Mouse (Mus musculus) bone marrow, adult 2 months (tissue): ENCODE measurements around the gene D1Pas1. TPM values are rescaled to one million over a fixed set of nuclear protein-coding genes. Genes with fewer than 3 reads are reported as not detected.

Experiments used
- H3K27ac ChIP-seq: fragments of 200-500 bp; 2 replicates; pipeline ENCODE4 v1.5.1; 2012; ENCODE audit warnings: low read depth, mild to moderate bottlenecking, control low read depth, inconsistent platforms, low read length; ENCODE audit not compliant: control insufficient read depth, poor library complexity, insufficient read depth
- H3K4me1 ChIP-seq: fragments of 200-500 bp; 2 replicates; pipeline ENCODE4 v1.6.1; 2011; ENCODE audit warnings: low read length; ENCODE audit not compliant: control insufficient read depth, insufficient read depth
- H3K4me3 ChIP-seq: fragments of 200-500 bp; replicated peaks from 2 replicates; pipeline ENCODE3; 2011; ENCODE audit warnings: mild to moderate bottlenecking, low read depth, low read length, control low read depth; ENCODE audit not compliant: control insufficient read depth
- CTCF ChIP-seq: fragments of 200-500 bp; IDR thresholded peaks from 2 replicates; pipeline ENCODE4 v1.5.1; 2011; ENCODE audit warnings: low read length, control low read depth; ENCODE audit not compliant: control insufficient read depth, insufficient read depth
- POLR2A ChIP-seq: fragments of 200-500 bp; IDR thresholded peaks from 2 replicates; pipeline ENCODE4 v1.6.1; 2011; ENCODE audit warnings: low read depth, mild to moderate bottlenecking, control low read depth, low read length, borderline replicate concordance; ENCODE audit not compliant: control insufficient read depth
- WGBS: fragments of 180-500 bp; shearing (Covaris S2); methylation state at CpG from one replicate; pipeline ENCODE4 v1.1.7; 2018; 5-methylcytosine and 5-hydroxymethylcytosine counted together
- polyA plus RNA-seq: library from polyadenylated mRNA; stranded (reverse); fragments of >200 nt; gene quantifications from 2 replicates; pipeline ENCODE4 v1.2.4, GENCODE M21; 2011; ENCODE audit warnings: low replicate concordance; ENCODE audit not compliant: missing spikeins, insufficient read depth, insufficient read length

Gene D1Pas1
- polyA plus RNA-seq, 1 experiment, result 0.97 TPM

GRCm38 (mm10) chr1:186930160-186930887, 36.9 kb upstream of the D1Pas1 start:
- 82% methylated on average over 13 of the region's 13 CpGs for WGBS
- Histone ChIP-seq H3K27ac (no peak overlapping the region), H3K4me1 (no peaks in the 10 kb centered on the region), H3K4me3 (no peak overlapping the region)
- TF ChIP-seq CTCF, result no peak
- no peak for TF ChIP-seq POLR2A

DNA sequence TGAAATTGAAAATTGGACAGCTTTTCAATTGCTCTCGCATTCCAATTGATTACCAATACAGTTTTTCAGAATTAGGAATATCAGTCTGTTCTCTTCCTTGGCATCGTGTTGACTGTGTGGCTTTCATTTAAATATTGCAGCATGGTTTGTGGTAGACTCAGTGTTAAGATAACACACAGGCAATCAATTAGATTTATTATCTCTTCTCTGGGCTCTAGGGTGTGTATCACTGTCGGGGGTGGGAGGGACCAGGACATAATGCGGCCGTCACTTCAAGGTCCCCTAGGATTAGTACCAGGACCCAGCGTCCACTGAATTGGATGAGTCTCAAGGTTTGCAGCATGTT, 36.4 kb upstream of the D1Pas1 start:
- 82% methylated on average over 6 of the region's 6 CpGs for WGBS
- Histone ChIP-seq H3K4me3 (no peak overlapping the region), H3K4me1 (no peaks in the 10 kb centered on the region), H3K27ac (no peak overlapping the region)
- TF ChIP-seq POLR2A (no peak), CTCF (no peak)

DNA sequence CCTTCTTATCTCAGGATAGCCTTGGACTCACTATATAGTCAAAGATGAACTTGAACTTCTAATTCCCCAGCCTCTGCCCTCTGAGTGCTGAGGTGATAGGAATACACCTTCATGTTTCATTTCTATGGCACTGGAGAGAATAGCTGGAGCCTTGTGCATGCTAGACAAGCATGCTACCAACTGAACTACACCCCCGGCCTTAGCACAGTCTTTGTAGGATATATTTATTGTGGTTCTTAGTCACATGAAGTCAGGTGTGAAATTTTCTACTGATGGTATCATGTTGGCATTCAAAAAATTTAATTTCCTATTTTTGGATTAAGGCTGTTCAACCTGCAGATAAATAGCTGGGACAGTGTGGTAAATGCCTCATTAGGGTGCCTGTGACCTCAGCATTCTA, 33.0 kb upstream of the D1Pas1 start:
- no peak for TF ChIP-seq CTCF
- no peak for TF ChIP-seq POLR2A
- Histone ChIP-seq H3K27ac (no peak overlapping the region), H3K4me3 (no peak overlapping the region), H3K4me1 (no peaks in the 10 kb centered on the region)
- WGBS, result 79% methylated on average over 1 of the region's 1 CpGs

DNA sequence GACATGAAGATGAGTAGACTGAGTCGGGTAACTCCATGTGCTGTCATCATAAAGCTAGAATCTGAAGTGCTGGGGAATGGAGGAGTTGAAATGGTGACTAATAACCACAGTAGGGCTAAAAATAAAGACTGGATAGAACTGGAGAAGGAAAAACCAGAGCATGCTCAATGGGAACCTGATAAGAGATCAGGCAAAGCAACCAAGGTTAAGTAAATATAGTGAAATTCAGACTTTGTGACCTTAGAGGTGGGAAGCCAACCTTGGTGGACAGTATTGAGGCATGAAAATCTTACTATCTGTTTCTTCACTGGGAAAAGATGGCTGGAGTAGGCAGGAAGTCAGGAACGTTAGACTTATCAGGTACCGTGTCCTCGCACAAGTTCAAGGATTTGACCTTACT, 14.8 kb upstream of the D1Pas1 start:
- no peak overlapping the region for H3K4me3 ChIP-seq
- no peak for TF ChIP-seq POLR2A
- no peak for TF ChIP-seq CTCF
- WGBS, result 84% methylated on average over 4 of the region's 4 CpGs
- H3K27ac ChIP-seq, result no peak overlapping the region
- no peaks in the 10 kb centered on the region for H3K4me1 ChIP-seq

DNA sequence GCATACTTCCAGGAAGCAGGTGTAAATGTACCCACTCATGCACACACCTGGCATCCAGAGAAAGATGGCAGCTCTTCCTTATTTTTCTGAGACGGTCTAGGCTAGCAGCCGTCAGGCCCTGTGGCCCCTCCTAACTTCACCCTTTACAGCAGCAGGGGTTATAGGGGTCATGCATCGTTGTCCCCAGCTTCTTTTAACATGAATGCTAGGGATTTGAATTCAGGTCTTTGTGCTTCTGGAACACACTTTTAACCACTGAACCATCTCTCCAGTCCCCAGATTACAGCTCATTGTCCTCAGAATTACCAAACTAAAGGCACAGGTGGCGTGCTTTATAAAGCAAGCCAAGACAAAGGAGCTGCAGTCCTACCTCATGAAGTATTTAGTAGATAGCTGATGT, 12.6 kb upstream of the D1Pas1 start:
- 70% methylated on average over 4 of the region's 4 CpGs for WGBS
- Histone ChIP-seq H3K4me3 (no peak overlapping the region), H3K4me1 (no peaks in the 10 kb centered on the region), H3K27ac (no peak overlapping the region)
- TF ChIP-seq POLR2A (no peak), CTCF (no peak)

- Histone ChIP-seq H3K4me3 (no peak overlapping the region), H3K4me1 (no peaks in the 10 kb centered on the region), H3K27ac (no peak overlapping the region)
- WGBS, result 57% methylated on average over 4 of the region's 4 CpGs
- TF ChIP-seq CTCF (no peak), POLR2A (no peak)
These were observed 7.8 kb upstream of the D1Pas1 start for GRCm38 (mm10) chr1:186959380-186959779.

DNA sequence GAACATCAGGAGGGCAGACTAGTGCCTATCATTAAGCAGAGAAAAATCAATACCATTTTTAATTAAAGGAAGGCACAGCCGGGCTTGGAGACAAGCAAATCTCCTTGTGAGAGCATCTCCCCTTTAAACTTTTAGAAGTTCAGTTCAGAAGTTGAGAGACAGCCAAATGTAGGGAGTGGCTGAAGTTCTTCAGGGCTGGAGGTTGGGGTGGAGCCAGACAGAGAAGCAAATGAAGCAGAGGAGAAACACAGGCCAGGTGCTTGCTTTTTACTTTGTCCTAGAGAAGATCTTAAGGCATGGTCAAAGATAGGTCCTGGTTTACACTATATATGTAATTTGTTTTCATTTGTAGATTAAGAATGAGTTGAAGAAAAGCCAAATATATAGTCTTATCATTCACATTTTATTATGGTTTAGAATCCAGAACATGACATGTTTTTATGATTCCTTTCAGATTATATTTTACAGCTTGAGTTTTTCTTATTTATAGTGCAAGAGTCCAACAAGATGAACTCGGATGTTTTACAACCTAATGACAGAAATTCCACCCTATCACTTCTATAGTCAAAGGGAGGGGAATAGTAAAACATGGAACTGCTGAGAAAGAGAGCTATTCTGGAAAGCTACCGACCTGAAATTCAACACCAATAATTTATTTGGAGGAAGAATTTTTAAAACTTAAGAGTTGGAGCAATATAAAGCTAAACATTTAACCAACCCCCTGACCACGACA, 2.9 kb upstream of the D1Pas1 start:
- Histone ChIP-seq H3K27ac (no peak overlapping the region), H3K4me3 (no peak overlapping the region), H3K4me1 (no peaks in the 10 kb centered on the region)
- TF ChIP-seq POLR2A, result no peak
- no peak for TF ChIP-seq CTCF
- 60% methylated on average over 4 of the region's 4 CpGs for WGBS

DNA sequence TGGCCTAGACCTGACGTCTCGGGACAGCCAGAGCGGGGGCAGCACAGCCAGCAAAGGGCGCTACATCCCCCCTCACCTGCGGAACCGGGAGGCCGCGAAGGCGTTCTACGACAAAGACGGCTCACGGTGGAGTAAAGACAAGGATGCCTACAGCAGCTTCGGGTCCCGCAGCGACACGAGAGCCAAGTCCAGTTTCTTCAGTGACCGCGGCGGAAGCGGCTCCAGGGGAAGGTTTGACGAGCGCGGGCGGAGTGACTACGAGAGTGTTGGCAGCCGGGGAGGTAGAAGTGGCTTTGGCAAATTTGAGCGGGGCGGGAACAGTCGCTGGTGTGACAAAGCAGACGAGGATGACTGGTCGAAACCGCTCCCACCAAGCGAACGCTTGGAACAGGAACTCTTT, 710 bp downstream of the D1Pas1 start:
- no peak overlapping the region for H3K27ac ChIP-seq
- H3K4me3 ChIP-seq, result no peak overlapping the region
- no peaks in the 10 kb centered on the region for H3K4me1 ChIP-seq
- no peak for TF ChIP-seq POLR2A
- no peak for TF ChIP-seq CTCF
- 93% methylated on average over 34 of the region's 34 CpGs for WGBS
